Mouse (Mus musculus) kidney, adult 2 months (tissue): Measurements from ENCODE around the gene Smyd5.

Experiments used
- CTCF ChIP-seq: fragments of 200-500 bp; conservative IDR thresholded peaks from 2 replicates; pipeline ENCODE4 v1.5.1; 2011; ENCODE audit warnings: low read depth, mild to moderate bottlenecking, control low read depth, low read length, moderate library complexity, mixed read lengths; ENCODE audit not compliant: insufficient read depth, insufficient read length
- POLR2A ChIP-seq: fragments of 200-500 bp; IDR thresholded peaks from one replicate; pipeline ENCODE4 v1.6.1; 2011; ENCODE audit warnings: low read depth, low read length, control low read depth

- no peak for TF ChIP-seq CTCF
- TF ChIP-seq POLR2A: no peak
Measured at GRCm38 (mm10) chr6:85447351-85447750, 15.6 kb downstream of the Smyd5 start.
